Mouse (Mus musculus): Measurements from ENCODE around the gene Igsf9b. TPM values are rescaled to one million over a fixed set of nuclear protein-coding genes. Genes with fewer than 3 reads are reported as not detected.
A peak's percentile ranks its signal among the peaks of the same experiment; 100 is the strongest.

Gene Igsf9b
- polyA plus RNA-seq, 1 experiment: 25.7 TPM

DNA sequence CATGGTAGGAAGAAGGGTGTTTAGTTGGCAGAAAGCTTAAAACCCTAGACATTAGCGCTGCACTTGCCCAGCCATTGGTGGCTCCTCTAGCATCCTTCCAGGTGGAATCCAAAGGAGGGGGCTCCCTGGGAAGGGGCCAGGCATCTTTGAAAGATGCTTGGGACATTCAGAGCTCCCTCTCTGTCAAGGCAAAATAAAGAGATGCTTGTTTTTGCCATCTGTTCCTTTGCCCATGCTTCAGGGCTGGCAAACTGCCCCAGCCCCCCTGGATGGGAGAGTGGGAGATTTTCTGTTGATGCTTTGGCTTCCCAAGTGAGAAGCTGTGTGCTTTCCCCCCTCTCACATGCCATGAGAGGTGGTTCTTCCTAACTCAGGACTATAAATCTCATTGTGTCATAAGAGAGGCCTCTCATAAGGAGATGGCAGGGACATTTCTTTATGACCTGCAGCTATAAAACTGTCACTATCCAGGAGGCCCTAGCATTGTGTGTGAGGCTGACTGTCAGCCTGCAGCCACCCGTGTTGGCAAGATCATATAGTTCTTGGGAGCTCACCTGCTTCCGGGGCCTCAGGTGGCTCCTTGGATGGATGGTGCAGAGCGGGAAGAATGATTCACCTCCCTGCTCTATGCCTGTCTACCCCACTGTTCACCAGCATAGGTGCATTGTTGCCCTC is 38.1 kb downstream of the Igsf9b start:
- no peak overlapping the region for H3K4me3 ChIP-seq (replicated peaks; ENCODE audit: insufficient read depth, low read depth, low read length)
- DNase-seq: peak in 1 of 2 experiments; percentile 52
- H3K4me1 ChIP-seq (ENCODE audit: control insufficient read depth, insufficient read depth, low read length): peaks cover 34% of the 10 kb centered on the region
- H3K27me3 ChIP-seq (ENCODE audit: control insufficient read depth, insufficient read depth, low read length): no peaks in the 10 kb centered on the region
- no peak for TF ChIP-seq POLR2A (IDR thresholded peaks at IDR 0.05; ENCODE audit: borderline replicate concordance, insufficient read depth, low read length)
- 30% methylated on average over 4 of the region's 4 CpGs for WGBS
- peak overlapping the region; percentile 28; the same call in 1 of the 2 replicates for H3K27ac ChIP-seq (ENCODE audit: insufficient read depth, low read length)

DNA sequence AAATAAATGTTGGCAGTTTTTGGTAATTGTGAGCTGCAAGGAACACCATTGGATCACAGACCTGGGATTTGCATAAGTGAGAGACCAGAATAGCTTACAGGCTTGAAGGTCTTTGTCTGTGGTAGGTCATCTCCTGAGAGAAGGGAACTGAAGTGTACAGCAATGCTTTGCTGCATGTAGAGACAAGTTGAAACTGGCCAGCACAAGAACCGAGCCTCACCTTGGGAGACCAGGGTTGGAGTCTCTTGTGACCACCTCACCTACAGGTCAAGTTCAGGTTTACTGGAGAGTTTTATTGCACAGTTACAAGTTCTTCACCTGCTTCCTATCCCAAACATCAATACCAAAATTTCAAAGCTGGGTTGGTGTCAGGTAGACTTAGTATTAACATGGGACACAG is 40.2 kb downstream of the Igsf9b start:
- TF ChIP-seq POLR2A (IDR thresholded peaks at IDR 0.05; ENCODE audit: borderline replicate concordance, insufficient read depth, low read length) (no peak), CTCF (IDR thresholded peaks at IDR 0.05; ENCODE audit: borderline replicate concordance, insufficient read depth, low read depth, low read length) (no peak)
- no peak for DNase-seq
- WGBS: 83% methylated on average over 1 of the region's 1 CpGs
- H3K4me3 ChIP-seq (replicated peaks; ENCODE audit: insufficient read depth, low read depth, low read length): no peak overlapping the region
- no peaks in the 10 kb centered on the region for H3K27me3 ChIP-seq (ENCODE audit: control insufficient read depth, insufficient read depth, low read length)
- H3K27ac ChIP-seq (ENCODE audit: insufficient read depth, low read length): no peak overlapping the region
- peaks cover 34% of the 10 kb centered on the region for H3K4me1 ChIP-seq (ENCODE audit: control insufficient read depth, insufficient read depth, low read length)

DNA sequence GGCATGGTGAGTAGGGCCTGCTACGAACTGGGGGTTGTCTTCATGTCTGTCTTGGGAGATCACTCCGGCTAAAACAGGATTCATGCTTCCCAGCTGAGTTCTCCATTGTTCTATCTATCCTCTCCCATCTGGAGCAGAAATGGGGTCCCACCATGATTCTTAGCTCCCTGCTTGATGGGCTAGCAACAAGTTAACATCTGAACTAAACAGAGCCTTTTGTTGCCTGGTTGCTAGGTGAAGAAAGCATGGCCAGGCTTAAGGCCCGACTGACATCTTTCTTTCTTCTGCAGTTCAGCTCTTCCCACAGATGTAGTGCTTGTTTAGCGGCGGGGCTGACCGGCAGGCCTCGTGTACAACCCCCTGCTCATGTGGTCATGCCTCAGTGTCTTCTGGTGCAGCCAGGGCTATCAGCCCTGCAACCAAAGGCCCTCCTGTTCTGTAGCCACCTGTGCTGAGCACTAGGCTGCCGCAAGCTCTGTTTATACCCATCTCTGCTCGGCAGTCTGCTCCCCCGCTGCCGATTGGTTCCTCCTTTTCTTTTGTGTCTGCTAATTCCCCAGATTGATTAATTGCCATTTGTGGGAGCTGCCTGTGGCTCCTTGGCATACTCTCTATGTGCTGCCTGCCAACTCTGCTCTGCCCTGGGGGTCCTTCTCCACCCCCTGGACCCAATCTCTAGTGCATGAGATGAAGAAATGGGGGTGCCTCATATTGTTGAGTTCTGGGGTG is 47.7 kb downstream of the Igsf9b start:
- TF ChIP-seq POLR2A (IDR thresholded peaks at IDR 0.05; ENCODE audit: borderline replicate concordance, insufficient read depth, low read length) (no peak), CTCF (IDR thresholded peaks at IDR 0.05; ENCODE audit: borderline replicate concordance, insufficient read depth, low read depth, low read length) (no peak)
- no peak overlapping the region for H3K4me3 ChIP-seq (replicated peaks; ENCODE audit: insufficient read depth, low read depth, low read length)
- no peak overlapping the region for H3K27ac ChIP-seq (ENCODE audit: insufficient read depth, low read length)
- WGBS: 33% methylated on average over 11 of the region's 11 CpGs
- no peak for DNase-seq
- H3K27me3 ChIP-seq (ENCODE audit: control insufficient read depth, insufficient read depth, low read length): no peaks in the 10 kb centered on the region
- peaks cover 2% of the 10 kb centered on the region for H3K4me1 ChIP-seq (ENCODE audit: control insufficient read depth, insufficient read depth, low read length)

DNA sequence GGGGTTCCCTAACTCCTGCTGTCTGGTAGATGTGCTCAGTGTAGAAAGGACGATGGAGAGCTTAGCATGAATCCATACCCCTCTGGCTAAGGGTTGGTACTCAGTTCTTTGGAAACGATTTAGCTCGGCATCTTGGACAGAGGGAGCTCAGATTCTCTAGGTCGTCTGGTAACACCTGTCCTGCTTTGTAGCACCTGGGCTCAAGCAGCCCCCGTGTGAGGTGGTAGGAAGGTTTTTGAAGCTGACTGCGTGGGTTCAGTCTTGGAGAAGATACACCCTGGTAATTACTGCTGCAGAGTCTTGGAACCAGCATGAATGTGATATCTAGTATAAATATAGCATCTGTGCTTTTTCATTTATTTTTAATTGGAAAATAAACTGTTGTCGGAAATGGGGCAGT is 54.1 kb downstream of the Igsf9b start:
- Histone ChIP-seq H3K4me3 (replicated peaks; ENCODE audit: insufficient read depth, low read depth, low read length) (no peak overlapping the region), H3K27ac (ENCODE audit: insufficient read depth, low read length) (no peak overlapping the region), H3K4me1 (ENCODE audit: control insufficient read depth, insufficient read depth, low read length) (peaks cover 3% of the 10 kb centered on the region; the same call in 1 of the 2 replicates), H3K27me3 (ENCODE audit: control insufficient read depth, insufficient read depth, low read length) (no peaks in the 10 kb centered on the region)
- no peak for DNase-seq
- TF ChIP-seq POLR2A (IDR thresholded peaks at IDR 0.05; ENCODE audit: borderline replicate concordance, insufficient read depth, low read length): no peak
- no peak for TF ChIP-seq CTCF (IDR thresholded peaks at IDR 0.05; ENCODE audit: borderline replicate concordance, insufficient read depth, low read depth, low read length)
- WGBS: 61% methylated on average over 7 of the region's 7 CpGs

GRCm38 (mm10) chr9:27357893-27358292 is 58.9 kb downstream of the Igsf9b start:
- Histone ChIP-seq H3K4me1 (ENCODE audit: control insufficient read depth, insufficient read depth, low read length) (0 out of 2 replicates have a peak, but pooled peaks cover 3% of the 10 kb centered on the region), H3K27ac (ENCODE audit: insufficient read depth, low read length) (no peak overlapping the region), H3K4me3 (replicated peaks; ENCODE audit: insufficient read depth, low read depth, low read length) (no peak overlapping the region), H3K27me3 (ENCODE audit: control insufficient read depth, insufficient read depth, low read length) (no peaks in the 10 kb centered on the region)
- no peak for DNase-seq
- no peak for TF ChIP-seq CTCF (IDR thresholded peaks at IDR 0.05; ENCODE audit: borderline replicate concordance, insufficient read depth, low read depth, low read length)
- no peak for TF ChIP-seq POLR2A (IDR thresholded peaks at IDR 0.05; ENCODE audit: borderline replicate concordance, insufficient read depth, low read length)
- WGBS: 90% methylated on average over 6 of the region's 6 CpGs

- Histone ChIP-seq H3K4me3 (replicated peaks; ENCODE audit: insufficient read depth, low read depth, low read length) (no peak overlapping the region), H3K27ac (ENCODE audit: insufficient read depth, low read length) (no peak overlapping the region), H3K4me1 (ENCODE audit: control insufficient read depth, insufficient read depth, low read length) (no peaks in the 10 kb centered on the region; the same call in 1 of the 2 replicates), H3K27me3 (ENCODE audit: control insufficient read depth, insufficient read depth, low read length) (no peaks in the 10 kb centered on the region)
- 80% methylated on average over 2 of the region's 2 CpGs for WGBS
- TF ChIP-seq POLR2A (IDR thresholded peaks at IDR 0.05; ENCODE audit: borderline replicate concordance, insufficient read depth, low read length) (no peak), CTCF (IDR thresholded peaks at IDR 0.05; ENCODE audit: borderline replicate concordance, insufficient read depth, low read depth, low read length) (no peak)
- DNase-seq: no peak
These were observed 68.2 kb downstream of the Igsf9b start for GRCm38 (mm10) chr9:27367231-27367630.

- no peak overlapping the region for H3K4me3 ChIP-seq (replicated peaks; ENCODE audit: insufficient read depth, low read depth, low read length)
- TF ChIP-seq POLR2A (IDR thresholded peaks at IDR 0.05; ENCODE audit: borderline replicate concordance, insufficient read depth, low read length): no peak
- TF ChIP-seq CTCF (IDR thresholded peaks at IDR 0.05; ENCODE audit: borderline replicate concordance, insufficient read depth, low read depth, low read length): no peak
- H3K27me3 ChIP-seq (ENCODE audit: control insufficient read depth, insufficient read depth, low read length): no peaks in the 10 kb centered on the region
- 80% methylated on average over 2 of the region's 2 CpGs for WGBS
- H3K4me1 ChIP-seq (ENCODE audit: control insufficient read depth, insufficient read depth, low read length): no peaks in the 10 kb centered on the region; the same call in 1 of the 2 replicates
- no peak for DNase-seq
- no peak overlapping the region for H3K27ac ChIP-seq (ENCODE audit: insufficient read depth, low read length)
These were observed 70.1 kb downstream of the Igsf9b start for GRCm38 (mm10) chr9:27369108-27369507.

GRCm38 (mm10) chr9:27375746-27376145 is 76.7 kb downstream of the Igsf9b start:
- WGBS: 47% methylated on average over 1 of the region's 1 CpGs
- Histone ChIP-seq H3K27me3 (ENCODE audit: control insufficient read depth, insufficient read depth, low read length) (no peaks in the 10 kb centered on the region), H3K4me3 (replicated peaks; ENCODE audit: insufficient read depth, low read depth, low read length) (no peak overlapping the region), H3K27ac (ENCODE audit: insufficient read depth, low read length) (no peak overlapping the region), H3K4me1 (ENCODE audit: control insufficient read depth, insufficient read depth, low read length) (no peaks in the 10 kb centered on the region)
- DNase-seq: peak; percentile 47 to 74
- no peak for TF ChIP-seq POLR2A (IDR thresholded peaks at IDR 0.05; ENCODE audit: borderline replicate concordance, insufficient read depth, low read length)
- no peak for TF ChIP-seq CTCF (IDR thresholded peaks at IDR 0.05; ENCODE audit: borderline replicate concordance, insufficient read depth, low read depth, low read length)
